Mouse (Mus musculus) bone marrow, adult 2 months (tissue): Measurements from ENCODE around the gene Wdr37.

ENCODE experiments used
- CTCF ChIP-seq: fragments of 200-500 bp; IDR thresholded peaks from 2 replicates; pipeline ENCODE4 v1.5.1; 2011; ENCODE audit warnings: low read length, control low read depth; ENCODE audit not compliant: control insufficient read depth, insufficient read depth
- POLR2A ChIP-seq: fragments of 200-500 bp; IDR thresholded peaks from 2 replicates; pipeline ENCODE4 v1.6.1; 2011; ENCODE audit warnings: low read depth, mild to moderate bottlenecking, control low read depth, low read length, borderline replicate concordance; ENCODE audit not compliant: control insufficient read depth

- TF ChIP-seq CTCF, result no peak
- TF ChIP-seq POLR2A, result no peak
Measured at GRCm38 (mm10) chr13:8760940-8761339, 110.8 kb downstream of the Wdr37 start.
